Mouse (Mus musculus) kidney, postnatal 36 days (tissue): ENCODE measurements at regions not wholly inside any gene's neighbourhood (a gene's known extent, or its start where the extent isn't known, plus 50 kb on each side); places are given as distances from the start of the nearest gene placed in this dataset.

ENCODE experiments used
- DNase-seq, 2 experiments: peaks; one replicate each; pipeline ENCODE4 v3.0.0; 2021 to 2022; ENCODE audit warnings: mixed read lengths in 2 of 2

- DNase-seq: peak; percentile 1 to 65
These were observed 375.2 kb downstream of the Shisa9 start for GRCm38 (mm10) chr16:12359116-12359515.

DNA sequence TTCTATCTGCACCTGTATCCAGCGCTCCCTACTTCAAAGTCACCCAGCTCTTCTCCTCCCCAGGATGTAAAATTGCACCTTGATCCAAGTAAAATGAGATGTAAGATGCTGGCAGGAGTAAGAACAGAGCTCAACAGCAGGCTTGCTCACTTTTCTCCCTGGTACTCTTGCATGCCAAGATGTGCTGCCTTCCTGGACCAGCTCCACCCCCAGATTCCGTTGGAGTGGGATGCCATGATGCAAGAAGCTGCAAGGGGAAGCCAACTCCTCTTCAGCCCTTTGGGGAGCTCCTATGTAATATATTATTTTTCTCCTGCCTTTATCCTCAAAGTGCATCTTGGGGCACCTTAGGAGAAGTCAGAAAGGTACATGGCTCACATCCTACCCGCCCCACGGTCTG lies 405.6 kb downstream of the Shisa9 start:
- DNase-seq: no peak

- DNase-seq: no peak
These were observed 451.8 kb downstream of the Shisa9 start for GRCm38 (mm10) chr16:12435697-12436221.

GRCm38 (mm10) chr16:12438622-12439021 lies 454.7 kb downstream of the Shisa9 start:
- no peak for DNase-seq

GRCm38 (mm10) chr16:12454791-12455190 lies 470.9 kb downstream of the Shisa9 start:
- no peak for DNase-seq
